Mouse (Mus musculus): ENCODE results near the gene Dpp6. TPM values are rescaled to one million over a fixed set of nuclear protein-coding genes. Genes with fewer than 3 reads are reported as not detected.
"Not testable (repeated sequence)": the region's sequence is repeated elsewhere in the genome, so short reads cannot be mapped to it uniquely, and the experiment has no call there.

Gene Dpp6
- polyA plus RNA-seq, 1 experiment, result not detected

- no peak overlapping the region for H3K27ac ChIP-seq (replicated peaks; ENCODE audit: low read depth, low read length)
- H3K4me3 ChIP-seq (ENCODE audit: insufficient read depth, low read depth, low read length), result no peak overlapping the region
- no peaks in the 10 kb centered on the region for H3K4me1 ChIP-seq (ENCODE audit: control insufficient read depth, insufficient read depth, insufficient read length, low read length)
These were observed 607.6 kb downstream of the Dpp6 start for GRCm38 (mm10) chr5:27424484-27425080.

- Histone ChIP-seq H3K27ac (replicated peaks; ENCODE audit: low read depth, low read length) (no peak overlapping the region), H3K4me1 (ENCODE audit: control insufficient read depth, insufficient read depth, insufficient read length, low read length) (no peaks in the 10 kb centered on the region), H3K4me3 (ENCODE audit: insufficient read depth, low read depth, low read length) (no peak overlapping the region)
These were observed 609.2 kb downstream of the Dpp6 start for GRCm38 (mm10) chr5:27426200-27426599.

DNA sequence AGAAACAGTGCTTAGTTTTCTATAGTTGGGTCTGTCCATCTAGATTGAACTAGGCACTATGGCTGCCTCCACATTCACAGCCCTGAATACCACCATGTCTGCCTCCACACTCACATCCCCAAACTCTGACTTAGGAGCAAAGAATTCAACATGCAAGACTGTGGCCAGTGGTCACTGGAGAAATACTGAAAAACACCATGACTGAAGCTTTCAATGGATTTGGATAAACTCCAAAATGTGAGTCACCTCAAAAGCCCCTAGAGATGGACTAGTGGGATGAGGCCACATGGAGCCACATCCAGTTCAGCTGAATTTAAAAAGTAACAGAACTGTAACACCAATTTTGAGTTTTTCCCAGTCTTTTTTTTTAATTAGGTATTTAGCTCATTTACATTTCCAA is 616.6 kb downstream of the Dpp6 start:
- Histone ChIP-seq H3K27ac (replicated peaks; ENCODE audit: low read depth, low read length) (no peak overlapping the region), H3K4me1 (ENCODE audit: control insufficient read depth, insufficient read depth, insufficient read length, low read length) (no peaks in the 10 kb centered on the region), H3K4me3 (ENCODE audit: insufficient read depth, low read depth, low read length) (no peak overlapping the region)

DNA sequence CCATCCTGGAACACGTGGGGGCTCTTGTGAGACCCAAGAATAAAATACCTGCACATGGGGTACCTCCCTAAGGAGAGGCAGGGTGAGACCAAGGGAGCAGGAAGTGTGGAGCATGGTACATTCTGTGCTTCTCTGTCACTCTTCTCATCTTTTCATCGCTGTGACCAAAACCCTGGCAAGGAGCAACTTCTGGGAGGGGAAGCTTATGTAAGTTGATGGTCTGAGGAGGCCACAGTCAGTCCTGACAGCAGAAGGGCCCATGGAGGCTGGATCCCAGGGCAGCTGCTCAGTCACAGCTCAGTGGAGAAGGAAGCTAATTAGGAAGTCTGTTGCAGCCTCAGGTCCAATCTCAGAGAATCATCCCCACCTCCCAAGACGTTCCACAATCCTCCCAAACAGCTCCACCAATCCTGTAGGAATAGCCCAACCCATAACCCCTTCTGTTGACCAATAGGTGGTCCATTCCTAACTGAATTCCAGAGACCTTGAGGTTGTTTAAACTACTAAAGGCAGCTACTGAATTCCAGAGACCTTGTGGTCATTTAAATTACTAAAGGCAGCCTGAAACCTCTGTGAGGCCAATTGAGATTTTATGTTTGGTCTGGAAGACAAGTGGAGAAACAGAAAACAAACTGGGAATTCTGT is 636.3 kb downstream of the Dpp6 start:
- H3K4me1 ChIP-seq (ENCODE audit: control insufficient read depth, insufficient read depth, insufficient read length, low read length), result no peaks in the 10 kb centered on the region
- H3K4me3 ChIP-seq (ENCODE audit: insufficient read depth, low read depth, low read length), result no peak overlapping the region
- no peak overlapping the region for H3K27ac ChIP-seq (replicated peaks; ENCODE audit: low read depth, low read length)

DNA sequence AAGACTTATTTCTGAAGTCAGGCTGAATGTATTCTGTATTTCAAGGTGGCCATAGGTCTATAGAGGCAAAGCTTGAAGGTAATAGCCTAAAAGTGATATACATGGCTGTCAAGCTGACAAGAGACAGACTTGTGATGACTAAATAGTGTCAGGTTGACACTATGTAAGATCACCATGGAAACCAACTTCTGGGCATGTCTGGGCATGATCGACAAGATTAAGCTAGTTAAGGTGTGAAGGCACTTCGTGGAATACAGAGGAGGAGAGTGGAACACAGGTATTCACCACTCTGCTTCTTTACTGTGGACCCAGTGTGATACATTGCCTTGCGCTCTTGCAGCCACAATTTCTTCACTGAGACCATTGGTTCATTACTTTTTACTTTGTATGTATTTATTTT is 637.4 kb downstream of the Dpp6 start:
- no peak overlapping the region for H3K27ac ChIP-seq (replicated peaks; ENCODE audit: low read depth, low read length)
- H3K4me1 ChIP-seq (ENCODE audit: control insufficient read depth, insufficient read depth, insufficient read length, low read length), result no peaks in the 10 kb centered on the region
- H3K4me3 ChIP-seq (ENCODE audit: insufficient read depth, low read depth, low read length), result no peak overlapping the region

DNA sequence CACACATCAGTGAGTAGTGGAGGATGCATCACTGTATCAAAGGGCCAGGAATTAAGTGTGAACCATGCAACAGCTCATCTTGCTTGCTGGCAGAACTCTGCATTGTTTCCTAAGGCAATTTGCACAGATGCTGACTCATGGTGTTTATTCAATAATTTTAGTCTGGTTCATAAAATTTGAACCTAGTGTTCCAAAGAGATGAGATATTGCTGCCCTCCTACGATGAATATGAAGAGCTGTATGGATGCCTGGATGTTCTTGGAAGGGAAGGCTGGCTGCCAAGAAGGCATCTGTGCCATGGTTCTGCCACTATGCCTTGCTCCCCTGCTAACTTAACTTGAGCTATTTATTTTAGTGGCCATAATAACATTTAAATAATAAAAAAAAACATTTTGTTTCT is 640.0 kb downstream of the Dpp6 start:
- Histone ChIP-seq H3K4me1 (ENCODE audit: control insufficient read depth, insufficient read depth, insufficient read length, low read length) (no peaks in the 10 kb centered on the region), H3K4me3 (ENCODE audit: insufficient read depth, low read depth, low read length) (no peak overlapping the region), H3K27ac (replicated peaks; ENCODE audit: low read depth, low read length) (no peak overlapping the region)

GRCm38 (mm10) chr5:27457686-27458085 is 640.7 kb downstream of the Dpp6 start:
- Histone ChIP-seq H3K4me3 (ENCODE audit: insufficient read depth, low read depth, low read length) (no peak overlapping the region), H3K27ac (replicated peaks; ENCODE audit: low read depth, low read length) (no peak overlapping the region), H3K4me1 (ENCODE audit: control insufficient read depth, insufficient read depth, insufficient read length, low read length) (no peaks in the 10 kb centered on the region)

DNA sequence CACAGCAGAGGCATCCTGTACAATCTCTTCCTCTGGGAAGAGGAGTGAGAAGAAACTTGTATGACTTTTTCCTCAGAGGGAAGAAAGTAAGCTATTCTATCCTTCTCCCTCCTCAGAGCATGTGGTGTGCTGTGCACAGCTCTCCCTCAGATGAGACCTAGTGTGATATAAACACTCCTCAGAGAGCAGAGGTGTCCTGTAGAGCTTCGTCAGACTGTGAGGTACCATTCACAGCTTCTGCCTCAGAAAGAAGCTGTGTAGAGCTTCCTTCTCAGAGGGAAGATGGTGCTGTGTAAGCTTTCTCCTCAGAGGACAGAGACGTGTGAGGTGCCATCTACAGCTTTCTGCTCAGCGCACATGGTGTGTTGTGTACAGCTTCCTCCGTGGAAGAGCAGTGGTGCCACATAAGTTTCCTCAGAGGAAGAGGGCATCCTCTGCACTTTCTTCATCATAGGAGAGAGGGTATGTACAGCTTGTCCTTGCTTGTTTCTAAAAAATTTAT is 658.0 kb downstream of the Dpp6 start:
- Histone ChIP-seq H3K4me1 (ENCODE audit: control insufficient read depth, insufficient read depth, insufficient read length, low read length) (no peaks in the 10 kb centered on the region), H3K27ac (replicated peaks; ENCODE audit: low read depth, low read length) (no peak overlapping the region), H3K4me3 (ENCODE audit: insufficient read depth, low read depth, low read length) (no peak overlapping the region)

DNA sequence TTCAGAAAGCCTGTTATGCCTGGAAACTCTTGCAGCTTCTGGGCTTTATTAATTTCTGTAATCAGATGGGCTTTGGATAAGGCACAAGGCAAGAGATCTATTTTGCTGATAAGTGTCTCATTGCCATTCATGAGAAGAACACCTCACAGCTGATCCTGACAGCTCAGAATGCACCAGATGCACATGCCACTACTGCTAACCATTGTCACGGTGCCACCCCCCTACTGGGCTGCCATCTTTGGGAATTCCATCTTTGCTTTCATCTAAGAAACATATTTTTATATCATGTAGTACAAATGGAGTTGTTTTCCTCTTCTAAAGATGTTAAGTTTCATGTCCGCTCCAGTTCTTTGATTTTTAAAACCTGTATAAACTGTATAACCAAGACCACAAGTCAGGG is 664.7 kb downstream of the Dpp6 start:
- no peaks in the 10 kb centered on the region for H3K4me1 ChIP-seq (ENCODE audit: control insufficient read depth, insufficient read depth, insufficient read length, low read length)
- H3K4me3 ChIP-seq (ENCODE audit: insufficient read depth, low read depth, low read length), result no peak overlapping the region
- H3K27ac ChIP-seq (replicated peaks; ENCODE audit: low read depth, low read length), result no peak overlapping the region

DNA sequence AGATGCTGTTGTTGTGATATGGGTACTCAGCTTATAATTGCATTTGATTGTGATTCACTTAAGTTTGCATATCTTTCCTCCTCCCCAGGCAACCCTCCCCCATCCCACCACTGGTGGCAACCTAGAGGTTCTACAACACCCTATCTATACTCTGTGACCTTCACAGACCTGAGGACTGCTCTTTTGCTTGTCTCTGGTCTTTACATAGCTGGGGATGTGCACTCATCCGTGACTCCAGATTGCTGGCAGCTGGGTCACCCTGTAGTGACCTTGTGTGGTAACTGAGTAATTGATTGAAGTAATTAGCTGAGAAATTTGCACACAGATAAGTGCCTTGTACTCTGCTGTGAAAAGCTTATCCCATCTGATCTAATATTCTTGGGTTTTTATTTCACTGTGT is 669.1 kb downstream of the Dpp6 start:
- Histone ChIP-seq H3K4me3 (ENCODE audit: insufficient read depth, low read depth, low read length) (no peak overlapping the region), H3K4me1 (ENCODE audit: control insufficient read depth, insufficient read depth, insufficient read length, low read length) (no peaks in the 10 kb centered on the region), H3K27ac (replicated peaks; ENCODE audit: low read depth, low read length) (no peak overlapping the region)

GRCm38 (mm10) chr5:27490942-27491341 is 673.9 kb downstream of the Dpp6 start:
- Histone ChIP-seq H3K4me1 (ENCODE audit: control insufficient read depth, insufficient read depth, insufficient read length, low read length) (no peaks in the 10 kb centered on the region), H3K4me3 (ENCODE audit: insufficient read depth, low read depth, low read length) (no peak overlapping the region), H3K27ac (replicated peaks; ENCODE audit: low read depth, low read length) (no peak overlapping the region)

- H3K4me1 ChIP-seq (ENCODE audit: control insufficient read depth, insufficient read depth, insufficient read length, low read length); H3K4me3 ChIP-seq (ENCODE audit: insufficient read depth, low read depth, low read length); H3K27ac ChIP-seq (replicated peaks; ENCODE audit: low read depth, low read length): not testable (repeated sequence)
These were observed 684.3 kb downstream of the Dpp6 start, which contains the start of gene Speer4b for GRCm38 (mm10) chr5:27501338-27501737. Gene Speer4b, minus strand, starts transcription at chr5:27501438.

GRCm38 (mm10) chr5:27518716-27519115 is 701.7 kb downstream of the Dpp6 start:
- Histone ChIP-seq H3K27ac (replicated peaks; ENCODE audit: low read depth, low read length) (no peak overlapping the region), H3K4me3 (ENCODE audit: insufficient read depth, low read depth, low read length) (no peak overlapping the region), H3K4me1 (ENCODE audit: control insufficient read depth, insufficient read depth, insufficient read length, low read length) (no peaks in the 10 kb centered on the region)

GRCm38 (mm10) chr5:27526906-27527305 is 709.9 kb downstream of the Dpp6 start:
- no peak overlapping the region for H3K27ac ChIP-seq (replicated peaks; ENCODE audit: low read depth, low read length)
- H3K4me3 ChIP-seq (ENCODE audit: insufficient read depth, low read depth, low read length), result no peak overlapping the region
- H3K4me1 ChIP-seq (ENCODE audit: control insufficient read depth, insufficient read depth, insufficient read length, low read length), result no peaks in the 10 kb centered on the region

DNA sequence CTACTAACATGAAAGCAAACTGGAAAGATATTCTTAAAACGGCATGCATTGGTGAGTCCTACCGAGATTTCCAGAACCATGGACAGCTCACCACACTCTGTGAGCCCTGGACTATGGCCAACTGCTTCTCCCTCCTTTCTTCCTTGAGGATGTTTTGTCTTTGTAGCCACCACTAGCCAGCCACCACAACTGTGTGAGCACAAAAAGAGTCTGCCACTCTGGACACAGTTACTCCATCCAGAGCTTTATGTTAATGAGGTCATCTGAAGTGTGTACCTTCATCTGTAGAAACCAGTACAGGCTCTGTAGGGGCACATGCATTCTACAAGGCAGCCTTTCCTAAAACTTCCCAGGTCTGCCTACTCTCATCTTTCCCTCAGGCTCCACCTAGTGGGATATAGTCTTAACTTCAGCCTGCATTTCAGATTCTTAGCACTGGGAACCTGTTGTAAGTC is 727.8 kb downstream of the Dpp6 start:
- no peaks in the 10 kb centered on the region for H3K4me1 ChIP-seq (ENCODE audit: control insufficient read depth, insufficient read depth, insufficient read length, low read length)
- no peak overlapping the region for H3K4me3 ChIP-seq (ENCODE audit: insufficient read depth, low read depth, low read length)
- no peak overlapping the region for H3K27ac ChIP-seq (replicated peaks; ENCODE audit: low read depth, low read length)

DNA sequence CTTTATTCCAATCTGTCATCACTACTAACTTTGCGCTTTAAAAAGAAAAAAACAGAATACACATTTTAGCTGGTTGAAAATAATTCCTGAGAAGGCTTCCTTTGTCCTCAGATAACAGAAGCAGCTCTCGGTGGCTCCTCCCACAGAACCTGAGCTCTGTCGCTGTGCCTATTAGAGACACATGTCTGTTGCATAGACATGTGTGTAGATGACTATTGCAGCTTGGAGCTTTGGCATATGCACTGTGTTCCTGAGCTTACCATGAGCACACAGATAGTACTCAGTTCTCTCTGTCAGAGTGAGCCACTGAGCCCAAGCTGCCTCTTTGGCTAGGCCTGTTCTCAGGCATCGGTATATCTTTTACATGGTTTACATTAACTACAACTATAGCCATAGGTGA is 732.3 kb downstream of the Dpp6 start:
- H3K4me3 ChIP-seq (ENCODE audit: insufficient read depth, low read depth, low read length), result no peak overlapping the region
- no peaks in the 10 kb centered on the region for H3K4me1 ChIP-seq (ENCODE audit: control insufficient read depth, insufficient read depth, insufficient read length, low read length)
- no peak overlapping the region for H3K27ac ChIP-seq (replicated peaks; ENCODE audit: low read depth, low read length)
